Mouse (Mus musculus) testis, adult 2 months (tissue): ENCODE results near the gene Ell.

Source experiments
- CTCF ChIP-seq: fragments of 200-500 bp; IDR thresholded peaks from 2 replicates; pipeline ENCODE4 v1.5.1; 2012; ENCODE audit warnings: low read depth, mild to moderate bottlenecking, inconsistent platforms, low read length, moderate library complexity; ENCODE audit not compliant: control insufficient read depth, insufficient read depth, insufficient replicate concordance
- POLR2A ChIP-seq: fragments of 200-500 bp; IDR thresholded peaks from 2 replicates; pipeline ENCODE4 v1.6.1; 2012; ENCODE audit warnings: low read depth, mild to moderate bottlenecking, inconsistent platforms, low read length, moderate library complexity; ENCODE audit not compliant: control insufficient read depth

- TF ChIP-seq CTCF (peak; percentile 100), POLR2A (peak; percentile 52; the same call in 1 of the 2 replicates)
Measured at GRCm38 (mm10) chr8:70629574-70630531, 90.6 kb downstream of the Ell start.
